Mouse (Mus musculus) cerebellum, postnatal 14 days (tissue): ENCODE measurements around the gene Gxylt1.
"Not testable (repeated sequence)": the region's sequence is repeated elsewhere in the genome, so short reads cannot be mapped to it uniquely, and the experiment has no call there.

Source experiments
- DNase-seq, 2 experiments: peaks; one replicate each; pipeline ENCODE4 v3.0.0; 2021; ENCODE audit warnings: mixed read lengths in 2 of 2

Gxylt1 gene

DNA sequence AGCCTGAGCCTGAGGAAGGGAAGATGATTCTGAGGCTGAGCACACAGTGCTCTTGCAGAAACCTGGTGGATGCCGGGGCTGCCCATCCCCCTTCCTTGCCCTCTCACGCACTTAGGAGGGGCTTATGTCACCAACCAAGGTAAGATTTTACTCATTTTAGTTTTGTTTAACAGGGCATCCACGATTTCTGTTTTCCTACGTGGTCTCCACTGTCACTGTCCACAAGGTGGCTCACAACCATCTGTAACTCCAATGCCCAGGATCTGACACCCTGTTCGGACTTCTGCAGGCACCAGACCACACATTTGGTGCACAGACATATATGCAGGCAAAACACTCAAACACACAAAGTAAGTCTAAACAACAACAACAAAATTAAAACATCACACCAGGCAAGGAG lies 12.2 kb downstream of the Gxylt1 start:
- DNase-seq: peak in 1 of 2 experiments; percentile 34

- DNase-seq: no peak
These were observed 12.7 kb downstream of the Gxylt1 start for GRCm38 (mm10) chr15:93262274-93262673.

GRCm38 (mm10) chr15:93259933-93260332 lies 15.0 kb downstream of the Gxylt1 start:
- DNase-seq: no peak

DNA sequence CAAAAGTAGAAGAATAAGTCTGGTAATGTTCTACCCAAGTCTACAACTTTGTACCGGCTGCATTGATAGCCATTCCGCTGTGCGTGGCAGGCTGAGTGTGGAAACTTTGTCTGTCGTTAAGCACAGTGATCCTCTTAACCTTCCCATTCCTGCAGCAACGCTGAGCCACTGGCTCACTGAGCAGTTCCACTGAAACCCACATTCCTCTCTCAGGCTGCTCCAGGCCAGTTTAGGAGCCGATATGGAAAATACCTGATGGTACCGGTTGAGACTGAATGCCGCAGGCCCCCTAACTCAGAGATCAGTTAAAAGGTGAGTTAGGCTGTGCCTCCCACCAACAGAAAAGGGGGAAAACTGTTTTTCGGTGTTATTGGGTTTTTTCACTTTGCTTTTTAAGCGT lies 19.7 kb downstream of the Gxylt1 start:
- DNase-seq: no peak

DNA sequence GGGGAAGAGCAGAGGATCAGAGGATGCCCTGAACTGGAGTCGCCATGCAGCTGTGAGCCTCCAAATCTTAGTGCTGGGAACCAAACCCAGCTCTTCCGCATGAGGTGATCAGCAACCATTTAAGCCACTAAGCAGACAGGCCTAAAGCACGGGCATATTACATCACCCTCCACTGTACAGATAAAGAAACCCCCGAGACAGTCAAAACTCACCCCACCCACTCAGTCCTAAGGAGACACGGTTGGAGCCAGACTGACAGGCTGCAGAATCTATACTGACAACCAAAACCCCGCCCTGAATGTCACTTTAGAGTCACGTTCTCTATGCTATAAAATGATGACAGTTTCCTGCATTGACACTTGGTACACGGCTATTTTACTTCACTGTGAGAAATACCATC lies 21.8 kb downstream of the Gxylt1 start:
- DNase-seq: no peak

DNA sequence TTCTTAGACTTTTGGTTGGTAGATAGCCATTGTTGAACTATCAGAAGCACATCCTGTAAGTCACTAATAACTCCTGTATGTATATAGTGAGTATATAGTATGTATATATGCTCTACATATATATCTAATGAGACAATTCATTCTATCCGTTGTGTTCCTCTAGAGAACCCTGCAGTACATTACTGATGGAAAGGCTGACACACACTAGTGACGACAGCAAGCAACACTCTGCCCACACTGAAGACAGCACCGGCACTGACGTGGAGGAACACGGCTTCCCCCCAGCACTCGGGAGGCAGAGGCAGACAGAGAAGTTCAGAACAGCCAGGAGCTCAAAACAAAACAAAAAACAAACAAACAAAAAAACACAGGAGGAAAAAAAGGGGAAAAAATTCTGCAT lies 22.6 kb downstream of the Gxylt1 start:
- DNase-seq: no peak

DNA sequence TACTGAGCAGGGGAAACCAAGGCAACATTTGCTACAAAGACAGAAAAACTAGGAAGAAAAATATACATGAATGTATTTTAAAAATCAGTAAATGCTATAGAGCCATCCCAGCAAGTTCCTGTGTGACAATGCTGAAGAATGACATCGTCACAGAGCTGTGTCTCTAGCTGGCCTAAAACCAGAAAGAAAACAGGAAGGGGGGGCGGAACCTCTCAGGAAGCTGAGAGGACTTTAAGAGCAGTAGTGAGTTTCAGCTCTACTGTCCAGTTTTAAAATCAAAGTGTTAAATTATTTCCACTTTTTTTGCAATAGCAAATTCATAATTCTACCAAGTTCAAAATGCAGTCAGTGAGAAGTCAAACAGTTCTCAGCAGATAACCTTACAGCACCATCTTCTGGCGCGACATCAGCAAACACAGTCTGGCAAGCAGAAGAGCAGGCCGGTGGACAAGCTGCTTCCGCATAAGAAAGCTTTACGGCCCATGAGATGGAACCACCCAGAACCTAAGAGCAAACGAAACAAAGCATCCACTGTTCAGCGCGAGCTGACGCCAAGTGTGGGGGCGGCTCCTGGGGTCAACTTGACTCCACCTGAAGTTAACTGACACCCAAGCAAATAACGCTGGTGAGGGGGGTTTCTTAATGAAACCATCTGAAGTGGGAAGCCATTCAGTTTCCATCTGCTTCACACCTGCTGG lies 23.3 kb downstream of the Gxylt1 start:
- peak; percentile 40 to 53 for DNase-seq

DNA sequence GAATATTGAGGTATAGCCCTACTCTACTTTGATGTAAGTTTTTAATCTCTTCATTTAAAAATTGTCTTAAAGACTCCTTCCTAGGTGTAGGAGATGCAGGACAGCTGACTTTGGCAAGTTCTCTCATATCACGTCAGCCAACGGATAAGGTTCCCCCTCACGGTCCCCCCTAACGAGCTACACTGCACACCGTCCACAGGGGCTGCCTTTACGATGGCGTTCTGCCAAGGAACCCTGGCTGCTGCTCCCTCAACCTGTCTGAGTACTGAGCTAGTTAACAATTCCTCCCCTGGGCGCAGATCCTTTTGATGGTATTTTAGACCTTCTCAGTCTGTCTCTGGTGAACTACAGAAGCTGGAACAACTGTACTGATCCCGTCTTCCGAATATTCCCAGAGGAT lies 31.8 kb downstream of the Gxylt1 start:
- DNase-seq: no peak

- not testable (repeated sequence) for DNase-seq
These were observed 38.5 kb downstream of the Gxylt1 start for GRCm38 (mm10) chr15:93236456-93236855.

DNA sequence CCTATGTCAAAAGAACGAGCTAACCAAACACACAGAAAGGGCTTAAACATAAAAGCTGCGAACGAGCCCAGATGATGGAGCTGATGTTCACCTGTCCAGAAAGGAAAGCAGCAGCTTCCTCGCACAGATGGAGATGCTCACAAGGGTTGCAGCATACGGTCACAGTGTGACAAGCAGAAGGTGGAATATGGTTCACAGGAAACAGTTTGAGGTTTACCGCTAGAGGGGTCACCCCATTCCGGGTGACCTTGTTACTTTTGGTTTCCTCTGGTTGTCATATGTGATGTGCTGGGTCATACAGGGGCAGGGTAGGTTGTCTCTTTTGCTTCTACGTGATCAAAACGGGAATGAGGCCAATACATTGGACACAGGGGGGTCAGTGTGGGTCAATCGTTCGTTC lies 46.0 kb downstream of the Gxylt1 start:
- DNase-seq: no peak

DNA sequence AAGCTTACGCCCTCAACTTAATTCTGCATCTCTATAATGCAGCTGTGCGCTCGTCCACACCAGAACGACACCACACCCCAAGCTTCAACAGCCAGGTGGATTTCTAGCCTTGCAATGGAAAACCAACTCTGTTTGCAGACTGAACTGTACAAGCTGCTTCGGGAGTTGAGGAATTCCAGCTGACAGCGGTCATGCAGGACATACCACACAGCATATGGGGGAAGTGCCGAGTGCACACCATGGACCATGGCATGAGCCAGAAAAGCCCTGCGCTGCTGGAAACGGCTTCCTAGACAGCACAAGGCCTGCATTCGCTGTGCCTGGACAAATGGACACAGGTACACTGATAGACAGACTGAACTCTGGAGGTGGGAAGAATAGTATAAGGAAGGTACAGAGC lies 46.6 kb downstream of the Gxylt1 start:
- DNase-seq: no peak

- peak; percentile 74 to 77 for DNase-seq
These were observed 47.3 kb downstream of the Gxylt1 start for GRCm38 (mm10) chr15:93227764-93228079.

GRCm38 (mm10) chr15:93226930-93227763 lies 47.8 kb downstream of the Gxylt1 start:
- peak; percentile 32 to 33 for DNase-seq

DNA sequence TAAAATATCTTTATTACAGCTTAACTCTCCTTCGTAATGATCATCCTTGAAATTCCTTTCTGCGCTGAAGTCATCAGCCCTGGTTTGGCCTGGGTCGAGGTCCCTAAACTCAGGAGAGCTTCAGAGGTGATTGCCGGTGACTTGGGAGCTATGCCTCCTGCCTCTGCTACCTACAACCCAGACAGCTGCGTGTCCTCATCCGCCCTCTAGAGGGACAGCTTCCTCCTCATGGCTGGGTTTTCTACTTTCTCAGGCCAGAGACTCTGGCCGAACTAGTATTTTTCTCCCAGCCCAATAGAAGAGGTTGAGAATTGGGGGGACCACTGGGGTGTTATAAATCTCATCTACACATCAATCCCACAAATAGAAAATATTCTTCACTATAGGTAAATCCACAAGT lies 52.5 kb downstream of the Gxylt1 start:
- DNase-seq: peak in 1 of 2 experiments; percentile 24

GRCm38 (mm10) chr15:93212617-93213016 lies 62.4 kb downstream of the Gxylt1 start:
- DNase-seq: no peak

DNA sequence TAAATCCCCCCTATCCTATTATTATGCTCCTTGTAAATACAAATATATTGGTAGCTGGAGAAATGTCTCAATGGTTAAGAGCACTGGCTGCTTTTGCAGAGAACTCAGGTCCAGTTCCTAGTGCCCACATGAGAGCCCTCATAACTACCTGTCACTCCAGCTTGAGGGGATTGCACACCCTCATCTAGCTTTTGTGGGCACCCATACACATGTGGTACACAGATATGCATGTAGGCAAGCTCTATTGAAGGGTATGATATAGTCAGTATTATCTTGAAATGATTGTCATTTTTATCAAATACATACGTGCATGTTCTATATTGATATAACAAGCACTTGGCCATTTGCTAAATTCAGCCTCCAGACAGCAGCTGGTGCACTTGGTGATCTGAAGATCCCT lies 70.1 kb downstream of the Gxylt1 start:
- no peak for DNase-seq

GRCm38 (mm10) chr15:93201956-93202355 lies 73.0 kb downstream of the Gxylt1 start:
- no peak for DNase-seq

- DNase-seq: peak in 1 of 2 experiments; percentile 18
These were observed 83.4 kb downstream of the Gxylt1 start for GRCm38 (mm10) chr15:93191387-93192145.
